Mouse (Mus musculus): Measurements from ENCODE around the gene Tmem108.

DNA sequence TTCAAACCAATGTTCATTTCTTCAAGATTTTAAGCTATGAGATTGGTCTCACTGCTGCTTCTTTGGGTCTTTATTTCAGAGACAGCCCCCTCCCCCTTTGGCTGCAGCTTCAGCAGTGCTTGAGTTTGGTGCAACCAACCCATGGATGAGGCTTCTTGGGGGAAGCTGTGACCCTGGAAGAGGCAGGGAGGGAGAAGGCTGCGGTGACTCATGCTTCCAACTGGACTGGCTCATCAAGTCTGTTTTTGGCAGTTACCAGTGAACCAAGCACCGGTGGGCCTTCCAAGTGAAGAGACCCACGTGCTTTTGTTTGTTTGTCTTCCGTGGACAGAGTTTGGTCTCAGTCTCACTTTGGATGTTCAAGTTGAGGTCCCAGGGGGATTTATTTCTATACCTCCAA is 215.9 kb downstream of the Tmem108 start:
- TF ChIP-seq POLR2A (IDR thresholded peaks at IDR 0.05; ENCODE audit: control insufficient read depth, extremely low read depth, insufficient read depth, low read length, poor library complexity) = no peak
- TF ChIP-seq CTCF (IDR thresholded peaks at IDR 0.05; ENCODE audit: borderline replicate concordance, control insufficient read depth, extremely low read depth, insufficient read depth, low read length, poor library complexity) = no peak

Measured in thymus, adult 2 months (tissue).